Mouse (Mus musculus) telencephalon, adult 2 months (tissue): Measurements from ENCODE around the gene Rbm47.

Experiments used
- DNase-seq: peaks from one replicate; pipeline ENCODE4 v3.0.0-alpha.2; 2011; ENCODE audit warnings: low read depth, low spot score

Rbm47 gene

GRCm38 (mm10) chr5:66086952-66087351 is 86.0 kb downstream of the Rbm47 start:
- no peak for DNase-seq

GRCm38 (mm10) chr5:66086304-66086703 is 86.6 kb downstream of the Rbm47 start:
- no peak for DNase-seq

GRCm38 (mm10) chr5:66085478-66085877 is 87.4 kb downstream of the Rbm47 start:
- no peak for DNase-seq

- DNase-seq = no peak
Measured at GRCm38 (mm10) chr5:66084541-66084940, 88.4 kb downstream of the Rbm47 start.

GRCm38 (mm10) chr5:66083350-66083749 is 89.6 kb downstream of the Rbm47 start:
- no peak for DNase-seq

- no peak for DNase-seq
Measured at GRCm38 (mm10) chr5:66082229-66082572, 90.7 kb downstream of the Rbm47 start.

GRCm38 (mm10) chr5:66081443-66082228 is 91.3 kb downstream of the Rbm47 start:
- no peak for DNase-seq

- DNase-seq = no peak
Measured at GRCm38 (mm10) chr5:66080529-66081220, 92.2 kb downstream of the Rbm47 start.

- DNase-seq = no peak
Measured at GRCm38 (mm10) chr5:66079358-66080179, 93.3 kb downstream of the Rbm47 start.

GRCm38 (mm10) chr5:66078491-66079012 is 94.4 kb downstream of the Rbm47 start:
- DNase-seq = no peak

GRCm38 (mm10) chr5:66077416-66077815 is 95.5 kb downstream of the Rbm47 start:
- DNase-seq = no peak

GRCm38 (mm10) chr5:66076685-66077301 is 96.1 kb downstream of the Rbm47 start:
- DNase-seq = no peak

- DNase-seq = no peak
Measured at GRCm38 (mm10) chr5:66075906-66076305, 97.0 kb downstream of the Rbm47 start.

- no peak for DNase-seq
Measured at GRCm38 (mm10) chr5:66075032-66075488, 97.9 kb downstream of the Rbm47 start.

- DNase-seq = no peak
Measured at GRCm38 (mm10) chr5:66074235-66074634, 98.7 kb downstream of the Rbm47 start.

GRCm38 (mm10) chr5:66073604-66074164 is 99.2 kb downstream of the Rbm47 start:
- no peak for DNase-seq

GRCm38 (mm10) chr5:66071722-66072121 is 101.2 kb downstream of the Rbm47 start:
- no peak for DNase-seq

- no peak for DNase-seq
Measured at GRCm38 (mm10) chr5:66070350-66070749, 102.6 kb downstream of the Rbm47 start.

- DNase-seq = no peak
Measured at GRCm38 (mm10) chr5:66069470-66070144, 103.3 kb downstream of the Rbm47 start.

GRCm38 (mm10) chr5:66069133-66069469 is 103.8 kb downstream of the Rbm47 start:
- DNase-seq = no peak
